Mouse (Mus musculus): Measurements from ENCODE around the gene Bloc1s1. TPM values are rescaled to one million over a fixed set of nuclear protein-coding genes. Genes with fewer than 3 reads are reported as not detected.

Bloc1s1 gene
- total RNA-seq (2021), result 100 to 1,000 TPM; 194 to 199 TPM
- long read RNA-seq, experiment 1, transcript Bloc1s1-201 (4 exons, 550 nt), result major isoform, 176 of 183 reads
- long read RNA-seq, experiment 1, partial matches to known transcripts, result 6 of 183 reads
- long read RNA-seq, experiment 1, other reads (novel, unspliced or antisense), result 0 of 183 reads
- long read RNA-seq, experiment 2, transcript Bloc1s1-201 (4 exons, 550 nt), result major isoform, 142 of 154 reads
- long read RNA-seq, experiment 2, partial matches to known transcripts, result 6 of 154 reads
- long read RNA-seq, experiment 2, other reads (novel, unspliced or antisense), result 6 of 154 reads

- DNase-seq, result peak in 1 of 2 experiments; percentile 45
Measured at GRCm38 (mm10) chr10:128923935-128924334, at the start of gene Bloc1s1. Gene Bloc1s1, minus strand, starts transcription at chr10:128924035.

GRCm38 (mm10) chr10:128972841-128973240, 49.0 kb upstream of the Bloc1s1 start:
- no peak for DNase-seq

GRCm38 (mm10) chr10:128970740-128971250, 47.0 kb upstream of the Bloc1s1 start:
- no peak for DNase-seq

GRCm38 (mm10) chr10:128968341-128968749, 44.5 kb upstream of the Bloc1s1 start:
- no peak for DNase-seq

- no peak for DNase-seq
Measured at GRCm38 (mm10) chr10:128965871-128966270, 42.0 kb upstream of the Bloc1s1 start.

- DNase-seq, result no peak
Measured at GRCm38 (mm10) chr10:128964961-128965360, 41.1 kb upstream of the Bloc1s1 start.

- no peak for DNase-seq
Measured at GRCm38 (mm10) chr10:128960590-128961584, 37.1 kb upstream of the Bloc1s1 start, which contains the start of gene Mettl7b. Gene Mettl7b, minus strand, starts transcription at chr10:128960988.

- no peak for DNase-seq
Measured at GRCm38 (mm10) chr10:128960142-128960541, 36.3 kb upstream of the Bloc1s1 start.

- no peak for DNase-seq
Measured at GRCm38 (mm10) chr10:128958340-128958739, 34.5 kb upstream of the Bloc1s1 start.

GRCm38 (mm10) chr10:128950208-128950887, 26.5 kb upstream of the Bloc1s1 start:
- DNase-seq, result no peak

GRCm38 (mm10) chr10:128947496-128947895, 23.7 kb upstream of the Bloc1s1 start:
- DNase-seq, result no peak

GRCm38 (mm10) chr10:128945675-128946074, 21.8 kb upstream of the Bloc1s1 start:
- DNase-seq, result peak; percentile 45 to 73

- DNase-seq, result no peak
Measured at GRCm38 (mm10) chr10:128940475-128941061, 16.7 kb upstream of the Bloc1s1 start.

- peak; percentile 46 to 63 for DNase-seq
Measured at GRCm38 (mm10) chr10:128938974-128939373, 15.1 kb upstream of the Bloc1s1 start.

- DNase-seq, result peak; percentile 87 to 91
Measured at GRCm38 (mm10) chr10:128938457-128938856, 14.6 kb upstream of the Bloc1s1 start.

- DNase-seq, result peak; percentile 52 to 55
Measured at GRCm38 (mm10) chr10:128937756-128938390, 14.0 kb upstream of the Bloc1s1 start.

GRCm38 (mm10) chr10:128935826-128936440, 12.1 kb upstream of the Bloc1s1 start:
- peak; percentile 57 to 72 for DNase-seq

- peak; percentile 27 to 48 for DNase-seq
Measured at GRCm38 (mm10) chr10:128934997-128935787, 11.4 kb upstream of the Bloc1s1 start.

GRCm38 (mm10) chr10:128933976-128934721, 10.3 kb upstream of the Bloc1s1 start:
- peak in 1 of 2 experiments; percentile 39 for DNase-seq
